Mouse (Mus musculus) C2C12 (cell line): Measurements from ENCODE around the gene Gm9044. TPM values are rescaled to one million over a fixed set of nuclear protein-coding genes. Genes with fewer than 3 reads are reported as not detected.
"Not testable (repeated sequence)": the region's sequence is repeated elsewhere in the genome, so short reads cannot be mapped to it uniquely, and the experiment has no call there.

Experiments
- H3K27me3 ChIP-seq: one replicate; pipeline ENCODE4 v1.6.1; 2011; ENCODE audit not compliant: control insufficient read depth, insufficient read depth, insufficient read length
- H3K36me3 ChIP-seq: one replicate; pipeline ENCODE4 v1.6.1; 2011; ENCODE audit not compliant: control insufficient read depth, insufficient read depth
- H3K4me3 ChIP-seq: one replicate; pipeline ENCODE4 v1.5.1; 2011; ENCODE audit warnings: mild to moderate bottlenecking, control low read depth; ENCODE audit not compliant: poor library complexity, insufficient read depth, severe bottlenecking
- H3K79me2 ChIP-seq: one replicate; pipeline ENCODE4 v1.6.1; 2011; ENCODE audit not compliant: control insufficient read depth, insufficient read depth
- H3K79me3 ChIP-seq: one replicate; pipeline ENCODE4 v1.6.1; 2011; ENCODE audit warnings: low read depth, control low read depth
- H3ac ChIP-seq: one replicate; pipeline ENCODE3; 2011; ENCODE audit warnings: low read depth; ENCODE audit not compliant: control insufficient read depth, insufficient read length
- CEBPB ChIP-seq: IDR thresholded peaks from one replicate; pipeline ENCODE4 v1.6.1; 2011; ENCODE audit warnings: low read depth, mild to moderate bottlenecking, control low read depth, moderate library complexity
- CTCF ChIP-seq: IDR thresholded peaks from one replicate; pipeline ENCODE4 v1.5.1; 2011; ENCODE audit not compliant: control insufficient read depth, insufficient read depth, insufficient read length
- FOSL1 ChIP-seq: IDR thresholded peaks from one replicate; pipeline ENCODE4 v1.8.0; 2011; ENCODE audit warnings: mild to moderate bottlenecking, low read length; ENCODE audit not compliant: poor library complexity, insufficient read depth, severe bottlenecking
- MAX ChIP-seq: IDR thresholded peaks from one replicate; pipeline ENCODE4 v1.6.1; 2011; ENCODE audit warnings: mild to moderate bottlenecking, control low read depth
- MYOD1 ChIP-seq: IDR thresholded peaks from one replicate; pipeline ENCODE4 v1.6.1; 2011; ENCODE audit warnings: low read depth; ENCODE audit not compliant: control insufficient read depth, insufficient read length
- USF1 ChIP-seq: IDR thresholded peaks from one replicate; pipeline ENCODE4 v1.6.1; 2011; ENCODE audit warnings: low read depth, mild to moderate bottlenecking, control low read depth, moderate library complexity
- polyA plus RNA-seq: library from polyadenylated mRNA; unstranded; fragments of >200 nt; fragmentation: generic; extraction: Trizol; gene quantifications from one replicate; pipeline ENCODE4 v1.2.1, GENCODE M21; 2012; ENCODE audit warnings: missing spikeins

The Gm9044 gene
- polyA plus RNA-seq, 1 experiment: not detected

GRCm38 (mm10) chr10:118319024-118319423, 13.2 kb downstream of the Gm9044 start:
- Histone ChIP-seq H3K36me3 (no peaks in the 10 kb centered on the region), H3K79me3 (no peaks in the 10 kb centered on the region), H3K27me3 (no peaks in the 10 kb centered on the region), H3ac (no peak overlapping the region), H3K4me3 (no peak overlapping the region), H3K79me2 (no peaks in the 10 kb centered on the region)
- no peak for TF ChIP-seq FOSL1
- no peak for TF ChIP-seq MYOD1
- TF ChIP-seq MAX: no peak
- no peak for TF ChIP-seq USF1

- not testable (repeated sequence) for H3K4me3 ChIP-seq, H3K36me3 ChIP-seq, H3K27me3 ChIP-seq, H3K79me3 ChIP-seq, H3ac ChIP-seq, H3K79me2 ChIP-seq
Measured at GRCm38 (mm10) chr10:118302133-118302532, 30.1 kb downstream of the Gm9044 start.

GRCm38 (mm10) chr10:118294938-118295337, 37.3 kb downstream of the Gm9044 start, which contains the start of gene Iltifb:
Gene Iltifb (minus strand): TSS chr10:118295038.
- no peaks in the 10 kb centered on the region for H3K79me3 ChIP-seq
- H3K4me3 ChIP-seq: no peak within 1 kb of the TSS
- no peaks in the 10 kb centered on the region for H3K36me3 ChIP-seq
- no peak for TF ChIP-seq CEBPB
- TF ChIP-seq MYOD1: no peak
- no peak for TF ChIP-seq CTCF
- TF ChIP-seq FOSL1: no peak
- no peak for TF ChIP-seq MAX
- no peak for TF ChIP-seq USF1
- no peaks in the 10 kb centered on the region for H3K27me3 ChIP-seq
- no peaks in the 10 kb centered on the region for H3K79me2 ChIP-seq
- H3ac ChIP-seq: no peak within 1 kb of the TSS

- H3K79me2 ChIP-seq, H3K36me3 ChIP-seq, H3K79me3 ChIP-seq, H3K27me3 ChIP-seq, H3ac ChIP-seq, H3K4me3 ChIP-seq: not testable (repeated sequence)
Measured at GRCm38 (mm10) chr10:118283016-118283415, 49.2 kb downstream of the Gm9044 start.

GRCm38 (mm10) chr10:118282565-118282964, 49.6 kb downstream of the Gm9044 start:
- H3K27me3 ChIP-seq, H3K36me3 ChIP-seq, H3ac ChIP-seq, H3K4me3 ChIP-seq, H3K79me2 ChIP-seq, H3K79me3 ChIP-seq: not testable (repeated sequence)

Other genes with a start within 250 kb of the Gm9044 start
- gene Mdm1, start 190.6 kb downstream of the Gm9044 start, polyA plus RNA-seq: 7.2 TPM
- gene Il22, start 127.5 kb downstream of the Gm9044 start, polyA plus RNA-seq: not detected
- 0.01 TPM for gene Gm32717, start 91.6 kb downstream of the Gm9044 start, polyA plus RNA-seq
- 0.01 TPM for gene Gm32802, start 73.7 kb downstream of the Gm9044 start, polyA plus RNA-seq
- not detected for gene Iltifb, start 37.4 kb downstream of the Gm9044 start, polyA plus RNA-seq
- gene Gm9040, start 5.4 kb downstream of the Gm9044 start, polyA plus RNA-seq: not detected
- 0.02 TPM for gene Gm9045, start 5.4 kb upstream of the Gm9044 start, polyA plus RNA-seq
- gene Gm9046, start 10.8 kb upstream of the Gm9044 start, polyA plus RNA-seq: not detected
- not detected for gene Gm9048, start 16.3 kb upstream of the Gm9044 start, polyA plus RNA-seq
- gene Gm9049, start 21.7 kb upstream of the Gm9044 start, polyA plus RNA-seq: 0.02 TPM
- gene Ifng, start 108.6 kb upstream of the Gm9044 start, polyA plus RNA-seq: not detected